Mouse (Mus musculus) midbrain, embryonic 15.5 days (tissue): Measurements from ENCODE around the gene Gm9821. TPM values are rescaled to one million over a fixed set of nuclear protein-coding genes. Genes with fewer than 3 reads are reported as not detected.

Experiments used
- ATAC-seq: fragments of 200-750 bp; cut with Nextera tagmentation; replicated peaks from 2 replicates; pipeline ENCODE4 v1.8.0; 2017; ENCODE audit warnings: moderate TSS enrichment
- H3K27ac ChIP-seq: fragments of 300-500 bp; sonication (generic); 2 replicates; pipeline ENCODE4 v1.5.1; 2015; ENCODE audit warnings: mild to moderate bottlenecking, inconsistent platforms
- H3K27me3 ChIP-seq: fragments of 300-500 bp; sonication (generic); replicated peaks from 2 replicates; pipeline ENCODE4 v1.6.1; 2015; ENCODE audit warnings: inconsistent platforms
- H3K36me3 ChIP-seq: fragments of 300-500 bp; sonication (generic); replicated peaks from 2 replicates; pipeline ENCODE4 v1.6.1; 2015; ENCODE audit warnings: inconsistent platforms
- H3K4me1 ChIP-seq: fragments of 300-500 bp; sonication (generic); 2 replicates; pipeline ENCODE4 v1.6.1; 2015; ENCODE audit warnings: inconsistent platforms
- H3K4me2 ChIP-seq: fragments of 300-500 bp; sonication (generic); 2 replicates; pipeline ENCODE4 v1.6.1; 2015; ENCODE audit warnings: inconsistent platforms, mild to moderate bottlenecking, moderate library complexity
- H3K4me3 ChIP-seq: fragments of 300-500 bp; sonication (generic); 2 replicates; pipeline ENCODE4 v1.5.1; 2015; ENCODE audit warnings: mild to moderate bottlenecking, inconsistent platforms
- H3K9ac ChIP-seq: fragments of 300-500 bp; sonication (generic); 2 replicates; pipeline ENCODE4 v1.6.1; 2015; ENCODE audit warnings: mild to moderate bottlenecking, inconsistent platforms
- H3K9me3 ChIP-seq: fragments of 300-500 bp; sonication (generic); 2 replicates; pipeline ENCODE4 v1.6.1; 2016; ENCODE audit warnings: inconsistent platforms
- WGBS: fragments of 180-500 bp; shearing (Covaris S2); methylation state at CpG from one replicate; pipeline ENCODE4 v1.1.7; 2015; ENCODE audit warnings: mixed read lengths; 5-methylcytosine and 5-hydroxymethylcytosine counted together
- polyA plus RNA-seq: library from polyadenylated mRNA; unstranded; fragments of >200 nt; fragmentation: Nextera tagmentation; extraction: Ambion mirVana; gene quantifications from 2 replicates; pipeline ENCODE4 v1.2.1, GENCODE M21; 2015

Gene Gm9821
- polyA plus RNA-seq, 1 experiment from 2014 or later = 0.31 TPM

GRCm38 (mm10) chr2:91966367-91966766 is 20.9 kb downstream of the Gm9821 start:
- Histone ChIP-seq H3K9me3 (no peaks in the 10 kb centered on the region), H3K27ac (no peak overlapping the region), H3K4me1 (peaks cover 23% of the 10 kb centered on the region), H3K9ac (no peak overlapping the region), H3K4me3 (no peak overlapping the region), H3K36me3 (no peaks in the 10 kb centered on the region), H3K27me3 (peaks cover 8% of the 10 kb centered on the region; the same call in 1 of the 2 replicates), H3K4me2 (no peak overlapping the region)
- WGBS = 88% methylated on average over 5 of the region's 5 CpGs
- no peak for ATAC-seq

- peaks cover 8% of the 10 kb centered on the region; the same call in 1 of the 2 replicates for H3K27me3 ChIP-seq
- H3K9me3 ChIP-seq = no peaks in the 10 kb centered on the region
- H3K27ac ChIP-seq = no peak overlapping the region
- H3K9ac ChIP-seq = no peak overlapping the region
- H3K4me1 ChIP-seq = peaks cover 21% of the 10 kb centered on the region
- ATAC-seq = no peak
- WGBS = 80% methylated on average over 11 of the region's 11 CpGs
- no peaks in the 10 kb centered on the region for H3K36me3 ChIP-seq
- H3K4me2 ChIP-seq = no peak overlapping the region
- H3K4me3 ChIP-seq = no peak overlapping the region
Measured at GRCm38 (mm10) chr2:91967962-91968361, 22.5 kb downstream of the Gm9821 start.

- Histone ChIP-seq H3K4me1 (peaks cover 32% of the 10 kb centered on the region), H3K9me3 (no peaks in the 10 kb centered on the region), H3K4me3 (no peak overlapping the region), H3K27ac (peak overlapping the region; percentile 59), H3K9ac (0 out of 2 replicates have a peak overlapping the region, but pooled peaks have one; percentile 5), H3K27me3 (peaks cover 24% of the 10 kb centered on the region), H3K36me3 (no peaks in the 10 kb centered on the region), H3K4me2 (peak overlapping the region; percentile 36)
- 15% methylated on average over 21 of the region's 21 CpGs for WGBS
- ATAC-seq = peak; percentile 55
Measured at GRCm38 (mm10) chr2:91971231-91972097, 26.0 kb downstream of the Gm9821 start.

- peaks cover 28% of the 10 kb centered on the region for H3K27me3 ChIP-seq
- H3K36me3 ChIP-seq = no peaks in the 10 kb centered on the region
- peak overlapping the region; percentile 36; the same call in 1 of the 2 replicates for H3K4me2 ChIP-seq
- peak overlapping the region; percentile 59; the same call in 1 of the 2 replicates for H3K27ac ChIP-seq
- no peaks in the 10 kb centered on the region for H3K9me3 ChIP-seq
- WGBS = 36% methylated on average over 13 of the region's 13 CpGs
- no peak overlapping the region for H3K9ac ChIP-seq
- no peak overlapping the region for H3K4me3 ChIP-seq
- peak; percentile 34; the same call in 1 of the 2 replicates for ATAC-seq
- H3K4me1 ChIP-seq = peaks cover 32% of the 10 kb centered on the region
Measured at GRCm38 (mm10) chr2:91972121-91972566, 26.6 kb downstream of the Gm9821 start.

GRCm38 (mm10) chr2:91973416-91974135 is 28.1 kb downstream of the Gm9821 start:
- Histone ChIP-seq H3K4me3 (no peak overlapping the region), H3K9me3 (no peaks in the 10 kb centered on the region), H3K36me3 (no peaks in the 10 kb centered on the region), H3K4me1 (peaks cover 38% of the 10 kb centered on the region), H3K27ac (no peak overlapping the region), H3K27me3 (peaks cover 31% of the 10 kb centered on the region), H3K9ac (no peak overlapping the region), H3K4me2 (no peak overlapping the region)
- WGBS = 30% methylated on average over 7 of the region's 7 CpGs
- ATAC-seq = no peak

- WGBS = 1% methylated on average over 79 of the region's 79 CpGs
- peak; percentile 60 for ATAC-seq
- Histone ChIP-seq H3K27ac (no peak within 1 kb of the TSS), H3K27me3 (peaks cover 31% of the 10 kb centered on the region), H3K4me3 (peak within 1 kb of the TSS; percentile 44), H3K36me3 (no peaks in the 10 kb centered on the region), H3K4me1 (peaks cover 45% of the 10 kb centered on the region), H3K4me2 (peak within 1 kb of the TSS; percentile 66), H3K9me3 (no peaks in the 10 kb centered on the region), H3K9ac (peak within 1 kb of the TSS; percentile 42)
Measured at GRCm38 (mm10) chr2:91975581-91976541, 30.4 kb downstream of the Gm9821 start, which contains the start of gene Dgkz. Gene Dgkz (minus strand): TSS chr2:91975864.

- H3K9me3 ChIP-seq = no peaks in the 10 kb centered on the region
- H3K27ac ChIP-seq = 0 out of 2 replicates have a peak overlapping the region, but pooled peaks have one; percentile 7
- ATAC-seq = no peak
- no peak overlapping the region for H3K4me2 ChIP-seq
- peaks cover 31% of the 10 kb centered on the region for H3K27me3 ChIP-seq
- H3K9ac ChIP-seq = no peak overlapping the region
- 85% methylated on average over 4 of the region's 4 CpGs for WGBS
- no peak overlapping the region for H3K4me3 ChIP-seq
- H3K36me3 ChIP-seq = no peaks in the 10 kb centered on the region
- H3K4me1 ChIP-seq = peaks cover 28% of the 10 kb centered on the region
Measured at GRCm38 (mm10) chr2:91977960-91978359, 32.5 kb downstream of the Gm9821 start.

GRCm38 (mm10) chr2:91978547-91978946 is 33.0 kb downstream of the Gm9821 start:
- Histone ChIP-seq H3K27ac (0 out of 2 replicates have a peak overlapping the region, but pooled peaks have one; percentile 7), H3K9ac (no peak overlapping the region), H3K4me3 (no peak overlapping the region), H3K9me3 (no peaks in the 10 kb centered on the region), H3K36me3 (no peaks in the 10 kb centered on the region), H3K4me1 (peaks cover 28% of the 10 kb centered on the region), H3K27me3 (peaks cover 31% of the 10 kb centered on the region), H3K4me2 (no peak overlapping the region)
- no peak for ATAC-seq
- WGBS = 33% methylated on average over 2 of the region's 2 CpGs

- no peaks in the 10 kb centered on the region for H3K9me3 ChIP-seq
- H3K27ac ChIP-seq = no peak overlapping the region
- WGBS = 18% methylated on average over 4 of the region's 4 CpGs
- H3K27me3 ChIP-seq = peaks cover 22% of the 10 kb centered on the region
- no peak overlapping the region for H3K4me3 ChIP-seq
- no peak for ATAC-seq
- H3K36me3 ChIP-seq = no peaks in the 10 kb centered on the region
- H3K9ac ChIP-seq = no peak overlapping the region
- peaks cover 33% of the 10 kb centered on the region for H3K4me1 ChIP-seq
- H3K4me2 ChIP-seq = no peak overlapping the region
Measured at GRCm38 (mm10) chr2:91980245-91980644, 34.7 kb downstream of the Gm9821 start.

- Histone ChIP-seq H3K4me1 (peaks cover 27% of the 10 kb centered on the region), H3K4me2 (no peak overlapping the region), H3K27ac (no peak overlapping the region), H3K9ac (no peak overlapping the region), H3K9me3 (no peaks in the 10 kb centered on the region), H3K36me3 (no peaks in the 10 kb centered on the region), H3K27me3 (peaks cover 16% of the 10 kb centered on the region), H3K4me3 (no peak overlapping the region)
- ATAC-seq = no peak
- WGBS = 49% methylated on average over 5 of the region's 5 CpGs
Measured at GRCm38 (mm10) chr2:91980830-91981229, 35.3 kb downstream of the Gm9821 start.

GRCm38 (mm10) chr2:91984439-91984838 is 38.9 kb downstream of the Gm9821 start:
- peak; percentile 64 for ATAC-seq
- 2% methylated on average over 10 of the region's 13 CpGs for WGBS
- H3K36me3 ChIP-seq = no peaks in the 10 kb centered on the region
- H3K27me3 ChIP-seq = 0 out of 2 replicates have a peak, but pooled peaks cover 3% of the 10 kb centered on the region
- peaks cover 9% of the 10 kb centered on the region for H3K4me1 ChIP-seq
- no peak overlapping the region for H3K9ac ChIP-seq
- H3K27ac ChIP-seq = no peak overlapping the region
- no peak overlapping the region for H3K4me3 ChIP-seq
- H3K4me2 ChIP-seq = peak overlapping the region; percentile 37
- H3K9me3 ChIP-seq = no peaks in the 10 kb centered on the region
